Mouse (Mus musculus) inflammation-experienced regulatory T-cells (primary cell): Measurements from ENCODE around the gene Cabp4. TPM values are rescaled to one million over a fixed set of nuclear protein-coding genes. Genes with fewer than 3 reads are reported as not detected.

Experiments
- polyA plus RNA-seq, 2 experiments: library from polyadenylated mRNA; unstranded; fragments of 100-300 nt; shearing (Covaris generic); gene quantifications; one replicate each; pipeline ENCODE4 v1.2.1; 2017

Gene Cabp4
- polyA plus RNA-seq, result under 1 TPM; 0.38 to 0.82 TPM

GRCm38 (mm10) chr19:4143759-4144268 is at the start of gene Cabp4:
Gene Cabp4, minus strand, starts transcription at chr19:4144033.

GRCm38 (mm10) chr19:4191528-4192250 is 47.9 kb upstream of the Cabp4 start, which contains the start of gene Ppp1ca:
Gene Ppp1ca, plus strand, starts transcription at chr19:4192065.

GRCm38 (mm10) chr19:4190831-4191334 is 47.0 kb upstream of the Cabp4 start, which contains the start of gene Tbc1d10c:
Gene Tbc1d10c, minus strand, starts transcription at chr19:4191284.

GRCm38 (mm10) chr19:4175368-4175947 is 31.6 kb upstream of the Cabp4 start, which contains the start of gene Carns1:
Gene Carns1, minus strand, starts transcription at chr19:4175479.

GRCm38 (mm10) chr19:4162646-4163542 is 19.1 kb upstream of the Cabp4 start, which contains the start of gene Rps6kb2:
Gene Rps6kb2, minus strand, starts transcription at chr19:4163354.

GRCm38 (mm10) chr19:4153232-4153654 is 9.4 kb upstream of the Cabp4 start, which contains the start of gene Ptprcap:
Gene Ptprcap, plus strand, starts transcription at chr19:4153604.

GRCm38 (mm10) chr19:4148491-4148806 is 4.6 kb upstream of the Cabp4 start, which contains the start of gene Coro1b:
Gene Coro1b, plus strand, starts transcription at chr19:4148619.

GRCm38 (mm10) chr19:4139446-4139845 is 4.4 kb downstream of the Cabp4 start, which contains the start of gene Gpr152:
Gene Gpr152, plus strand, starts transcription at chr19:4139787.

GRCm38 (mm10) chr19:4125741-4126696 is 17.8 kb downstream of the Cabp4 start, which contains the start of gene Aip:
Gene Aip, minus strand, starts transcription at chr19:4125858.

GRCm38 (mm10) chr19:4099837-4100717 is 43.8 kb downstream of the Cabp4 start, which contains the start of gene Pitpnm1:
Gene Pitpnm1, plus strand, starts transcription at chr19:4099998.

GRCm38 (mm10) chr19:4096642-4097440 is 47.0 kb downstream of the Cabp4 start, which contains the start of gene Cdk2ap2:
Gene Cdk2ap2, plus strand, starts transcription at chr19:4097182.

Other genes with a start within 250 kb of the Cabp4 start
- 10 to 100 TPM; 69.0 to 87.5 TPM for gene Tcirg1, start 236.9 kb downstream of the Cabp4 start, polyA plus RNA-seq
- 100 to 1,000 TPM; 135 to 181 TPM for gene Ndufs8, start 231.3 kb downstream of the Cabp4 start, polyA plus RNA-seq
- under 1 TPM; 0.34 to 0.40 TPM for gene Aldh3b1, start 214.2 kb downstream of the Cabp4 start, polyA plus RNA-seq
- gene Unc93b1, start 208.8 kb downstream of the Cabp4 start, polyA plus RNA-seq, result 10 to 100 TPM; 45.3 to 51.4 TPM
- under 1 TPM; 0.24 to 0.86 TPM for gene Aldh3b3, start 185.4 kb downstream of the Cabp4 start, polyA plus RNA-seq
- under 1 TPM in 1 of 2 experiments, not detected in 1; 0.20 TPM for gene Aldh3b2, start 171.7 kb downstream of the Cabp4 start, polyA plus RNA-seq
- gene Acy3, start 157.5 kb downstream of the Cabp4 start, polyA plus RNA-seq, result under 1 TPM in 1 of 2 experiments, not detected in 1; 0.36 TPM
- gene Tbx10, start 151.3 kb downstream of the Cabp4 start, polyA plus RNA-seq, result 1 to 10 TPM in 1 of 2 experiments, not detected in 1; 1.2 TPM
- gene Nudt8, start 143.5 kb downstream of the Cabp4 start, polyA plus RNA-seq, result 10 to 100 TPM; 14.8 to 15.3 TPM
- gene Gm49405, start 143.4 kb downstream of the Cabp4 start, polyA plus RNA-seq, result 1 to 10 TPM; 1.2 to 4.0 TPM
- gene Doc2g, start 140.7 kb downstream of the Cabp4 start, polyA plus RNA-seq, result 1 to 10 TPM in 1 of 2 experiments, under 1 TPM in 1; 0.68 to 4.7 TPM
- gene Ndufv1, start 131.2 kb downstream of the Cabp4 start, polyA plus RNA-seq, result 100 to 1,000 TPM; 152 to 159 TPM
- gene Gstp1, start 106.0 kb downstream of the Cabp4 start, polyA plus RNA-seq, result 100 to 1,000 TPM; 537 to 539 TPM
- 10 to 100 TPM in 1 of 2 experiments, 1 to 10 TPM in 1; 3.0 to 16.9 TPM for gene Gstp2, start 98.0 kb downstream of the Cabp4 start, polyA plus RNA-seq
- gene Gstp3, start 84.5 kb downstream of the Cabp4 start, polyA plus RNA-seq, result 100 to 1,000 TPM in 1 of 2 experiments, 10 to 100 TPM in 1; 94.0 to 111 TPM
- not detected for gene Cabp2, start 62.5 kb downstream of the Cabp4 start, polyA plus RNA-seq
- gene Cdk2ap2, start 46.9 kb downstream of the Cabp4 start, polyA plus RNA-seq, result 100 to 1,000 TPM; 834 to 888 TPM
- 100 to 1,000 TPM; 344 to 350 TPM for gene Pitpnm1, start 44.0 kb downstream of the Cabp4 start, polyA plus RNA-seq
- 100 to 1,000 TPM; 182 to 196 TPM for gene Aip, start 18.2 kb downstream of the Cabp4 start, polyA plus RNA-seq
- 1 to 10 TPM in 1 of 2 experiments, under 1 TPM in 1; 0.18 to 1.7 TPM for gene Gpr152, start 4.2 kb downstream of the Cabp4 start, polyA plus RNA-seq
- gene Coro1b, start 4.6 kb upstream of the Cabp4 start, polyA plus RNA-seq, result 100 to 1,000 TPM; 373 to 413 TPM
- gene Ptprcap, start 9.6 kb upstream of the Cabp4 start, polyA plus RNA-seq, result 1,000 to 10,000 TPM; 1,211 to 1,532 TPM
- gene Rps6kb2, start 19.3 kb upstream of the Cabp4 start, polyA plus RNA-seq, result 10 to 100 TPM; 46.4 to 51.4 TPM
- 10 to 100 TPM; 19.4 to 27.5 TPM for gene Carns1, start 31.4 kb upstream of the Cabp4 start, polyA plus RNA-seq
- 100 to 1,000 TPM; 738 to 929 TPM for gene Tbc1d10c, start 47.3 kb upstream of the Cabp4 start, polyA plus RNA-seq
- 1,000 to 10,000 TPM; 1,029 to 1,265 TPM for gene Ppp1ca, start 48.0 kb upstream of the Cabp4 start, polyA plus RNA-seq
- 100 to 1,000 TPM in 1 of 2 experiments, 10 to 100 TPM in 1; 59.1 to 116 TPM for gene Rad9a, start 57.6 kb upstream of the Cabp4 start, polyA plus RNA-seq
- gene Clcf1, start 70.2 kb upstream of the Cabp4 start, polyA plus RNA-seq, result 10 to 100 TPM; 27.4 to 50.0 TPM
- gene AC109138.7, start 70.3 kb upstream of the Cabp4 start, polyA plus RNA-seq, result not detected
- 100 to 1,000 TPM; 107 to 109 TPM for gene Pold4, start 87.9 kb upstream of the Cabp4 start, polyA plus RNA-seq
- under 1 TPM; 0.23 to 0.65 TPM for gene Ssh3, start 125.1 kb upstream of the Cabp4 start, polyA plus RNA-seq
- gene Ankrd13d, start 139.1 kb upstream of the Cabp4 start, polyA plus RNA-seq, result 1 to 10 TPM; 5.6 to 7.5 TPM
- gene Grk2, start 162.2 kb upstream of the Cabp4 start, polyA plus RNA-seq, result 100 to 1,000 TPM; 240 to 286 TPM